Mouse (Mus musculus) heart, embryonic 14.5 days (tissue): ENCODE measurements around the gene Rbpjl. TPM values are rescaled to one million over a fixed set of nuclear protein-coding genes. Genes with fewer than 3 reads are reported as not detected.

Experiments used
- ATAC-seq: fragments of 200-750 bp; cut with Nextera tagmentation; 2 replicates; pipeline ENCODE4 v1.8.0; 2017; ENCODE audit warnings: low read depth, moderate TSS enrichment; ENCODE audit not compliant: insufficient number of reproducible peaks, insufficient read depth, low FRiP score
- H3K27ac ChIP-seq, 2 experiments: fragments of 200-500 bp in 1 of 2; fragments of 300-500 bp in 1 of 2; sonication (generic) in 1 of 2; replicated peaks in 1 of 2; 2 replicates each; pipeline ENCODE4 v1.5.1; 2012 to 2014; ENCODE audit warnings: low read depth in 2 of 2, low read length in 2 of 2, control low read depth in 1 of 2, mild to moderate bottlenecking in 1 of 2, mixed read lengths in 1 of 2; ENCODE audit not compliant: control insufficient read depth in 1 of 2, insufficient read depth in 1 of 2
- H3K27me3 ChIP-seq: fragments of 300-500 bp; sonication (generic); 2 replicates; pipeline ENCODE4 v1.6.1; 2014; ENCODE audit warnings: mild to moderate bottlenecking, low read length, control low read depth; ENCODE audit not compliant: control insufficient read depth, insufficient read depth
- H3K36me3 ChIP-seq: fragments of 300-500 bp; sonication (generic); 2 replicates; pipeline ENCODE4 v1.6.1; 2014; ENCODE audit warnings: mild to moderate bottlenecking, control low read depth, low read length, mixed read lengths; ENCODE audit not compliant: control insufficient read depth, insufficient read depth
- H3K4me1 ChIP-seq, 2 experiments: fragments of 200-500 bp in 1 of 2; fragments of 300-500 bp in 1 of 2; sonication (generic) in 1 of 2; 2 replicates each; pipeline ENCODE4 v1.6.1; 2012 to 2014; ENCODE audit warnings: low read length in 2 of 2, control low read depth in 1 of 2, mixed read lengths in 1 of 2; ENCODE audit not compliant: control insufficient read depth in 2 of 2, insufficient read depth in 2 of 2
- H3K4me2 ChIP-seq: fragments of 300-500 bp; sonication (generic); 2 replicates; pipeline ENCODE4 v1.6.1; 2014; ENCODE audit warnings: mild to moderate bottlenecking, low read length
- H3K4me3 ChIP-seq, 2 experiments: fragments of 200-500 bp in 1 of 2; fragments of 300-500 bp in 1 of 2; sonication (generic) in 1 of 2; 2 replicates each; pipeline ENCODE4 v1.5.1; 2012 to 2014; ENCODE audit warnings: low read length in 2 of 2, mild to moderate bottlenecking in 2 of 2, control low read depth in 1 of 2, low read depth in 1 of 2, moderate library complexity in 1 of 2; ENCODE audit not compliant: control insufficient read depth in 1 of 2, insufficient read depth in 1 of 2
- H3K9ac ChIP-seq: fragments of 300-500 bp; sonication (generic); 2 replicates; pipeline ENCODE4 v1.6.1; 2014; ENCODE audit warnings: mild to moderate bottlenecking, low read length
- H3K9me3 ChIP-seq: fragments of 300-500 bp; sonication (generic); 2 replicates; pipeline ENCODE4 v1.6.1; 2016; ENCODE audit warnings: low read length, control low read depth; ENCODE audit not compliant: control insufficient read depth
- WGBS: fragments of 180-500 bp; shearing (Covaris S2); extraction: QIAGEN DNeasy Blood & Tissue Kit; methylation state at CpG from one replicate; pipeline ENCODE4 v1.1.7; 2014; 5-methylcytosine and 5-hydroxymethylcytosine counted together
- polyA plus RNA-seq: library from polyadenylated mRNA; unstranded; fragments of >200 nt; fragmentation: Nextera tagmentation; extraction: Ambion mirVana; gene quantifications from 2 replicates; pipeline ENCODE4 v1.2.1, GENCODE M21; 2014

The Rbpjl gene
- polyA plus RNA-seq, 1 experiment from 2014 or later = 0.05 TPM

DNA sequence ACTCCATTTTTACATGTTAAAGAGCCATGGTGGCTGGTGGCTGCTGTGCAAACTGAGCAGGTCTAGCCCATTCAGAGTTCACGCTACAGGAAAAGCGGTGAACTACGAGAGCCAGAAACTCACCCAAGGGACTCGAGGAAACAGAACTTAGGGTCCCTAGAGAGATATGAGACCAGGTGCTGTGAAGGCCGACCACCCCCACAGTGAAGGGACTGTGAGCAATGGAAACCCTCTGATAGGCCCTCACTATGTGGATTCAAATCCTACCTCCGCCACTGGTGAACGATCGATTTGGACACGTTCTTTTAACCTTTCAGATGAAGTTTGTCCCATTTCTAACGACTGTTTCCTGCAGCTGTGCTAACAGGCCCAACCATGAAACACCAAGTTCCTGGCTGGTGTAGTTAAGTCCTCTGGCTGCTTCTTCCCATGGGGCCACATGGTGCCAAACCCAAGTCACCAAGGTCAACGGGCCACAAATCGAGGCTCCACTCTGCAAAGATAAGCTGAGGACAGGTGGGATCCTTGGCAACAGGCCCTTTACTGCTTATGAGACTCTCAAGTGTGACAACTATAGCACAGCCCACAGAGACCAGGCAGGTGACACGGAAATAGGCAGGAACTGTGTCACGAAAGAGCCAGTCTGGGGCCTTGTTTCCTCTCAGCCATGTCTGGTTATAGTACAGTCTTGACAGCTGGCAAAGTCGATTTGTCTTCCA lies 19.9 kb downstream of the Rbpjl start:
- Histone ChIP-seq H3K4me1 (peaks cover 0 to 6% of the 10 kb centered on the region in 2 experiments; a peak in 2 of 4 replicates), H3K4me3 (no peak overlapping the region), H3K27me3 (no peaks in the 10 kb centered on the region), H3K4me2 (no peak overlapping the region), H3K9ac (no peak overlapping the region), H3K36me3 (peaks cover 37% of the 10 kb centered on the region), H3K27ac (no peak overlapping the region), H3K9me3 (no peaks in the 10 kb centered on the region)
- WGBS = 75% methylated on average over 15 of the region's 15 CpGs
- ATAC-seq = no peak

DNA sequence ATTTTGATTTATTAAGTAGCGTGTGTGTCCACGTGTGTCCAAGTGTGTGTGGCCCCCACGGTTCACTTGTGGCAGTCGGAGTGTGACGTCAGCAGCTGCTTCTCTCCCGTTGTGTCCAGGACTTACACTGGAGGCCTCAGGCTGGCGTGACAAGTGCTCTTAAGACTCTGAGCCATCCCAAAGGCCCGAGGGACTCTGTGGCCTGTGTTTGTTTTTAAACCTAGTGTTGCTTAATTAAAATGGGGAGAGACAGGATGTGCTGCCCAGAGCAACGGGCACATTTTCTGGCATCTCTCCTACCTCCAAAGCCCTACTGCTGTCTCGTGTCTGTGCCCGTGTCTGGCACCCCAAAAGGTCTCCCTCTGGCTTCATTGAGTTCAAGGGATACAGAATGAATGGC lies 20.5 kb downstream of the Rbpjl start:
- Histone ChIP-seq H3K4me3 (no peak overlapping the region), H3K4me1 (peaks cover 0 to 5% of the 10 kb centered on the region in 2 experiments; a peak in 1 of 4 replicates), H3K9me3 (no peaks in the 10 kb centered on the region), H3K27me3 (no peaks in the 10 kb centered on the region), H3K27ac (no peak overlapping the region), H3K9ac (no peak overlapping the region), H3K4me2 (no peak overlapping the region), H3K36me3 (peaks cover 43% of the 10 kb centered on the region)
- no peak for ATAC-seq
- WGBS = 90% methylated on average over 11 of the region's 11 CpGs

DNA sequence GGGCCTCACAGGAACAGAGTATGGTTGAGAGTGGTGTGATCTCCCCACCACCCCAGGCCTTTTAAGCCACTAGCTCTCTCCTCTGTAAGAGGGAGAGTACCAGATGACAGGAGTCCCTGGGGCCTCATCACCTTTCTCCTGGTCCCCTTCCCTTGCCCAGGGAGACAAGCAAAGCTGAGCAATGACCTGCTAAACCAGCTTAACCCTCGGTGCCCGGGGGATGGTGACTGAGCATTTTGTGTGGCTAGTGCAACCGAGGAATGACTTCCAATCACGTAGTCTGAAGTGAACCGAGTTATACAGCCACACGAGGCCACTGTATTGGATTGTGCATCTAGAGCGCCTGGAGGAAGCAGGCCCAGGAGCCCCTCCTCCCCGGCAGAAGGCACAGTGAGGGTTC lies 21.5 kb downstream of the Rbpjl start:
- Histone ChIP-seq H3K36me3 (peaks cover 52% of the 10 kb centered on the region), H3K4me2 (no peak overlapping the region), H3K4me3 (no peak overlapping the region), H3K9me3 (no peaks in the 10 kb centered on the region), H3K27ac (no peak overlapping the region), H3K4me1 (no peaks in the 10 kb centered on the region), H3K9ac (no peak overlapping the region), H3K27me3 (no peaks in the 10 kb centered on the region)
- ATAC-seq = no peak
- WGBS = 94% methylated on average over 8 of the region's 8 CpGs

DNA sequence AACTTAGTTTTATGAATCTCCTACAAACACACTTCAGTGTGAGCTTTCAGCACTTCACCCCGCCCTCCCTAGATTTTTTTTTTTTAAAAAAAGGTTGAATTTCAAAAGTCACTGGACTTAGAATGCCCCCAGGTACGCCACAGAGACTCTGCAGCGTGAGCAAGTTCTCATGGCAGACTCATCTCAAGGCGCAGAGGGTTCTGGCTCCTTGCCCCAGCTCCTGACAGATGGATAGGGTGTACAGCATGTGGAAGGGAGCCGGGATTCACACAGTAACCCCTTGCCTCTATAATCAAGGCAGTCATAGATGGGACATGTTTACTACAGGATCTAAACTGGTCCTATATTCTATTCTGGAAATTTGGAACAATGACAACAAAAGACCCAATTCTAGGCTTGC lies 22.5 kb downstream of the Rbpjl start:
- H3K4me2 ChIP-seq = no peak overlapping the region
- H3K36me3 ChIP-seq = peaks cover 59% of the 10 kb centered on the region

DNA sequence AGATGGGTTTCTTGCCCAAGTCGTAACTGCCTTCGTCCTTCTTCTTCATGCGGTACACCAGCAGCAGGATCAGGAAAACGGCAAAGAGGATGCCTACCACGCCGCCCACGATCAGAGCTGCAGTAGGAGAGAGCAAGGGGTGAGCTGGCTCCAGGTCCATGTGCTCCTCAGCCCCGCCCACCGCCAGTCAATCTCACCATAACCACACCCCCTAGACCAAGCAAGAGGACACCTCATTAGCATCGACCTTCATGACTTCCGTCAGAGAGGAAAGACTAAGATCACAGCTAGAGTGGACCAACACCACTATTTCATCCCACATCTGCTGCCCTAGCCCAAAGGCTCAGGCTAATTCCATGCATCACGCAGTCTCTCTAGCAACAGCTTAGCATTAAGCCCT lies 23.2 kb downstream of the Rbpjl start:
- Histone ChIP-seq H3K27ac (no peak overlapping the region), H3K9me3 (no peaks in the 10 kb centered on the region), H3K36me3 (peaks cover 59% of the 10 kb centered on the region), H3K4me2 (no peak overlapping the region), H3K27me3 (no peaks in the 10 kb centered on the region), H3K4me3 (no peak overlapping the region), H3K9ac (no peak overlapping the region), H3K4me1 (peaks cover 8% of the 10 kb centered on the region in 2 experiments; a peak in 3 of 4 replicates)
- WGBS = 32% methylated on average over 12 of the region's 12 CpGs
- no peak for ATAC-seq

More for the DNA sequence above, 22.5 kb downstream of the Rbpjl start:
- 83% methylated on average over 5 of the region's 5 CpGs for WGBS
- no peak overlapping the region for H3K27ac ChIP-seq
- H3K4me3 ChIP-seq = no peak overlapping the region
- no peak for ATAC-seq
- H3K9ac ChIP-seq = no peak overlapping the region
- H3K27me3 ChIP-seq = no peaks in the 10 kb centered on the region
- H3K9me3 ChIP-seq = no peaks in the 10 kb centered on the region
- peaks cover under 1% of the 10 kb centered on the region in 2 experiments; a peak in 1 of 4 replicates for H3K4me1 ChIP-seq

DNA sequence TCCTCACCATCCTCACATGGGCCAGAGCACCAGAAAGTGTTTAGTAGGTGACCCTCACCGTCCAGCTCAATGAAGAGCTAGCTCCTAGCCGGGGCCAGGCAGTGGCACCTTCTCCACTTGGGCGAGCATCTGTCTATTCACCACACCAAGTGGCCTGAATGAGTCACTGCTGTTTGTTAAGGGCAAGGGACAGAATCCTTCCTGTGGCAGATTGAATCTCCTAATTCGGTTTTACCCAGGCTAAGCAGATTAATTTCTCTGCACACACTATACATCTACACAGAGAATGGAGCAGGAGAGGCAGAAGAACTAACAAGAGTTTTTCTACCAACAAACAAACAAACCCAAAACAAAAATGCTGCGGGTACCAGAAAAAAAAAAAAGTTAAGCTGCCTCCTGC lies 24.0 kb downstream of the Rbpjl start:
- 76% methylated on average over 5 of the region's 5 CpGs for WGBS
- Histone ChIP-seq H3K9ac (no peak overlapping the region), H3K36me3 (peaks cover 59% of the 10 kb centered on the region)

DNA sequence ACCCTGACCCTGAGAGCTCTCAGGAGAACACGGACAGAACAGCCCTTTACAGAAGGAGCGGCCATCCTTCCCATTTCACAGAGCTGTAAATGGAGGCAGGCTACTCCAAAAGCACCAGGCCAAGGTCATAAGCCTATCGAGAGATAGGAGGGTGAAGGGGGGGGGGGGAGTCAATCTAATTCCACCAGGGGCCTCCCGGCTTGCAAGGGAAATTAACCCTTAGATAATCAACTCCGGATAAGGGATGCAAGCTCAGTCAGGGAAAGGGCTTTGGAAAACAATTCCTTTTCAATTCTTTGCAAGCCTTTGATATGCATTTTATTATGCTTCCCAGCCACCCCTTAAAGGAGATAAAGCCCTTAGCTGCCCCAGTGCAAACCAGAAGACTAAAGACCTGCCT lies 25.5 kb downstream of the Rbpjl start:
- Histone ChIP-seq H3K36me3 (peaks cover 56% of the 10 kb centered on the region), H3K27me3 (no peaks in the 10 kb centered on the region), H3K27ac (no peak overlapping the region), H3K4me2 (no peak overlapping the region), H3K9me3 (no peaks in the 10 kb centered on the region), H3K9ac (no peak overlapping the region), H3K4me3 (no peak overlapping the region), H3K4me1 (peaks cover 27 to 31% of the 10 kb centered on the region in 2 experiments)
- WGBS = 37% methylated on average over 5 of the region's 5 CpGs
- ATAC-seq = no peak

More for the DNA sequence above, 24.0 kb downstream of the Rbpjl start:
- no peak overlapping the region for H3K4me3 ChIP-seq
- no peak for ATAC-seq
- H3K4me2 ChIP-seq = no peak overlapping the region
- H3K9me3 ChIP-seq = no peaks in the 10 kb centered on the region
- H3K27me3 ChIP-seq = no peaks in the 10 kb centered on the region
- peaks cover 14 to 16% of the 10 kb centered on the region in 2 experiments for H3K4me1 ChIP-seq
- no peak overlapping the region for H3K27ac ChIP-seq
